Mouse (Mus musculus): ENCODE results near the gene Fiz1.

Gene Fiz1

DNA sequence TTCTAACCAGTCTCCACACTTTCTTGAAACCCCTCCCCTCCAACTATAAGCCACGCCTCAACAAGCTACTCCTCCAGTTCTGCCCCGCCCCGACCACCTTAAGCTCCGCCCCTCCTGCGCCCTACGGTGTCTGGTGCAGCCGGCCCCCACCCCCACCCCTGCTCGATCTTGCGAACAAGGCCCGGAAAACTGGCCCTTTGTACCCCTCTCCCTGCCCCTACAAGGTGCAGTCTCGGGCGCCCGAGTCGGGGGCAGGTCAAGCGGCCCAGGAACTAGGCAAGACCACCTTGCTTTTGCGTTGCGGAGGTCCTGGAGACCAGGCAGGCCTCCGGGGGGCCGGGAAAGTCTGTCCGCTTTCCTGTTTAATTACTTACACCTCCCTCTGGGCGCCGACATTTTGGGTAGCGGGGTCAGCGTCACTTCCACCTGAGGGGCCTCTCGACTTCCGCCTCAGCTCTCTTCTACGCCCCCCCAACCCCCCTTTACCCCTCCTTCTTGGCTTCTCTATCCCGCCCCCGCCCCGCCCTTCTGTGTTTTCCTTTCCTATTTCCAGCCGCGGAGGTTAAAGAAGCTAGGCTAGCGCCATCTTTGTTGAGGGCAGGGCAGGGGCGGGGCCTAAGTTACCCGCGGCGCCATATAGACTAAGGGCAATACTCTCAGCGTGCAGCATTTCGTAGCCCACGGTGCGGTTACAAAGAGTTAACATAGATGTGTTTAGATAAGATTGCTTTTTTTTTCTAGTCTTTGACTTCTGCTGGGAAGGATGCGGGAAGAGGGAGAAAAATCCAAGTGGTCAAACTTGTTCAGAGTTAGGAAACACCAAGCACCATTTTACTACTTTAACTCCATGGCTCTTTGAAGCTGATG lies at the start of gene Fiz1, which contains the start of gene Zfp524:
Gene Fiz1, minus strand, starts transcription at position 447 of the 867 bp plus-strand sequence.
Gene Zfp524, plus strand, starts transcription at position 165 of the 867 bp plus-strand sequence.
- DNase-seq (ENCODE audit: extremely low read depth, low read depth), result peak; percentile 87

DNA sequence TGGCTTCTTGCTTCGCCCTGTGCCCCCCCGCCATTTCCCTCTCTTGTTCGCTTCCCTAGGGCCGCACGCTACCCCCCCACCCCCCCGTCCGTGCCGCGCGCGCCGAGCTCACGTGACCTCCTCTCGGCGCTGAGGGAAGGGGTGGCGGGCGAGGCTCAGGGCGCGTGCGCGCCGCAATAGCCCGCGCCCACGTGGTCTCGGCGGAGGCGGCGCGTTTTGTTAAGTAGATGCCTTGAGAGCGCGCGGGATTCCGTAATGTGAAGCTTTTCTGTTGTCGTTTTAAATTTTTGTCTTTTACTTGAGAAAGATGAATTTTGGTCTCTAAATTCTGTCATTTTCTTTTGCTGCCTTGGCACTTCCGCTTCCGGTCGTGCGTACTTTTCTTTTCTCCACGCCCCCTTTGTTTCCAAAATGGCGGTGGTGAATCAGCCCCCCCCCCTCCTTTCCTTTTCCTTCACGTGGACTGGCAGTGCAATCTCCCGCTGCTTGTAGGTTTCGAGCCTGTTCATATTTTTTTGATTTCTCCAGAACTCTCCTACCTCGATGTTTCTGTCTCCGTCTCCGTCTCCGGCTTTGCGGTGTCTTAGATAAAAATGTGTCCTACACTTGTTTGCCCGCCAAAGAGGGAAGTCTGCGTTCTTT lies 48.0 kb upstream of the Fiz1 start:
- DNase-seq (ENCODE audit: extremely low read depth, low read depth), result peak; percentile 76

DNA sequence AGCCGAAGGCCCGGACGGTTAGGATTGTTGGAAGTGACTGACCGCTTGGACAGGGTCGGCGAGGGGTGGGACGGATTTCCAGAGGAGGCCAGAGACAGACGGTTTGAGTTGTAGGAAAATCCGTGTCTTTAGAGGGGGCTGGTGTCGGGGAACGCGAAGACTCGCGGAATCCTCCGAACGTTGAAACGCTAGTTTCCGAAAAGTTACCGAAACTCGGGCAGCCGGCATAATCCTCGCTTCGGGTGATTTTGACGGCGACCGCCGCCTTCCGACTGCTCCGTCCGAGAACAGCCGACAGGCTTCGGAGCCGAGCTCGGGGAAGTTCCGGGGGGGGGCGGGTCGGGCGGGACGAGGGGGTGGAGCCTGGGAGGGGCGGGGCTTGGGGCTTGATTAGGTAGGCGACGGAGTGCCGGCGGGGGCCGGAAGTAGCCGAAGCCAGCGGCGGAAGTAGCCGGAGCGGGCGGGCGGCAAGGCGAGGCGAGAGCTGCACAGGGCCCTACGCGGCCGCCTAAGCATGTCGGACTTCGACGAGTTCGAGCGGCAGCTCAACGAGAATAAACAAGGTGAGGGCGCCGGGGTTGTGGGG lies 47.4 kb upstream of the Fiz1 start, which contains the start of gene U2af2:
Gene U2af2, plus strand, starts transcription at position 370 of the 586 bp plus-strand sequence.
- no peak for DNase-seq (ENCODE audit: extremely low read depth, low read depth)

DNA sequence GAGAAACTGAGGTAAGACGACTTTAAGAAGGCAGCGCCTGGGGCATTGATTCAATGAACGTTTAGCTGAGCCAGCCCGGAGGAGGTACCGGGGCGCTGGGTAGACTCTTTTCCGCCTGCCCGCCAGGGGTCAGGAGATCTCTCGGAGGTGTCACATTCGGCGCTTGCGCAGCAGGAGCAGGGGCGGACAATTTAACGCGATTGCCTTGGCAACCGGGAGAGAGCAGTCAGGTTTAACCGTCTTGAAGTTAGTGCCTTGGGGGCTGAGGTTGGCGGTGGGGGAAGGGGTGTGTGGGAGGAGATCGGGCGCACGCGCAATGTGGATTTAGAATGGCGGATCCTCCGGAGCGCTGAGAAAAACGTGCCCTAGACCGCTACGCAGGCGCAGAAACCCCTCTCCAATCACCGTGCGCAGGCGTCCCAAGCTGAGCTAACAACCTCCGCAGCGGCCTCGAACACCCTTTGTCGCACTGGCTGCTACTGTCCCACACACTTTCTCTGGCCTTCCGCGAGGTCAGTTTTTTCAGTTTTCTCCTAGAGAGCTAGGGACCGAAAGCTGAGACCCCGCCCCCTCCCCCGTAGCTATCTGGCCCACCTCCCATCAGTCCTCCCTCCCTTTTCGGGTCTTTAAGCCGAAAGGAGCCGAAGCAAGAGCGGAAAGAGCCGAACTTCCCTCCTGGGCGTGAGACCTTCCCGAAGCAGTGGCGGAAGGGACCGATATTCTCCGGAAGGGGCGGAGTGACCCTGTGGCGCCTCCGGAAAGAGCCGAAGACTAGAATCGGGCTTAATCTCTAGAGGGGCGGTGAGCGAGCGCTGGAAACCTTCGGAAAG lies 46.7 kb upstream of the Fiz1 start:
- peak; percentile 91 for DNase-seq (ENCODE audit: extremely low read depth, low read depth)

DNA sequence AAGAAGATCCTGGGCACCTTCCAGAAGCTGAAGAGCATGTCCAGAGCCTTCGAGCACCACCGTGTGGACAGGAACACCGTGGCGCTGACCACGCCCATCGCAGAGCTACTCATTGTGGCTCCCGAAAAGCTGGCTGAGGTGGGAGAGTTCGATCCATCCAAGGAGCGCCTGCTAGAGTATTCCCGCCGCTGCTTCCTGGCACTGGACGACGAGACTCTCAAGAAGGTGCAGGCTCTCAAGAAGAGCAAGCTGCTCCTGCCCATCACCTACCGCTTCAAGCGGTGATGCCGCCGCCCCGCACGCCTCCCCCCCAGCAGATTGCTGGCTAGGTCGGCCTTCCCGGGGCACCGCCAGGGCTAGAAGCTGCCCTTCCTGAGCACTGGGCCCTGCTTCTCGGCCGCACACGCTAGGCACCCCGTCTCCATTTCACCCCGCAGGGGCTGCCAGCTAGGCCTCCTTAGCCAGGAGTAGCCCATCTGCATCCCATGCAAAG lies 45.8 kb upstream of the Fiz1 start:
- no peak for DNase-seq (ENCODE audit: extremely low read depth, low read depth)

DNA sequence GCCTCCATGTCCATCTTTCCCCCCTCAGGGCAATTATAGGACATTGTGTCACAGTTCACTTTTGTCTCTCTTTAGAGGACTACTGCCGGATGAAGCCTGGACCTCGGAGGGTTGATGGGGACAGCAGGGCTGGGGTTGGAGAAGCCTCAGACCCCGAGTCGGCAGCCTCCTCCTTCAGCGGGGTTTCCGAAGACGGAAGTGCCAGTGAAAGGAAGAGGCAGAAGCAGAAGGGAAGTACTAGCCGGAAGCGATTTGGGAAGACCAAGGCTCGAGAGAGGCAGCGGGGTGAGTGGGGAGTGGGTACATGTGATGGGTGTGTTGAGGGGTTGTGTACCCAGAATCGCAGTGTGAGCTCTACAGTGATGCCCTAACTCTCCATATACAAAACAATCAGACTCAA lies 44.9 kb upstream of the Fiz1 start:
- DNase-seq (ENCODE audit: extremely low read depth, low read depth), result no peak

DNA sequence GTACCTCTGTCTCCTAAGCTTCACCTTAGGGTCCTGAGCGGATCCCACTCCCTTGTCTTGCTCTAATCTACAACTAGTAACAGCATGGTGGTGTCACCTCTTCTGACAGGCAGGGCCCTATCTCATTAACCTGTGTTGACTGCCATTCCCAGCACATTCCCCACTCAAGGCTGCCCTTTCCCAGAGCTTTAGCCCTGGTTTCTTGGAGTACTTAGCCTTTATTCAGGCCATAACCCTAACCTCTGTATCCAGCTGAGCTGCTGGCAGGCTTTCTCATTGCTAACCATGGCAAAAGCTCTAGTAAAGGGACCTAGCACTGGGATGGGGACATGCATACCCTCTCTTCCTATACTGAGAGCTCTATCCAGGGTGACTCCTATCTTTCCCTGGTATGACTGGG lies 44.1 kb upstream of the Fiz1 start:
- DNase-seq (ENCODE audit: extremely low read depth, low read depth), result no peak

DNA sequence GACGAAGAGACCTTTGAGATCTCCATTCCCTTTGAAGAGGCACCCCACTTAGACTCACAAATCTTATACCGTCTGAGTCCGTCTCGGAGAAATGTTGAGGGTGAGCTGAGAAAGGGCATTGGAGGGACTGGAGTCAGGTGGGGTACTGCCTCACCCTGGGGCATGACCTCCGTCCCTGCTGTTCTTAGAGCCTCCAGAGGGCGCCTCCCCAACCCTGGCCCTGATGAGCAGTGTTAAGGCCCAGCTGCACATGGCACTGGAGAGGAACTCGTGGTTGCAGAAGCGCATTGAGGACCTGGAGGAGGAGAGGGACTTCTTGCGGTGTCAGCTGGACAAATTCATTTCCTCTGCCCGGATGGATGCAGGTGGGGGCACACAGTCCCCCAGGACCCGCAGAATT lies 43.3 kb upstream of the Fiz1 start:
- DNase-seq (ENCODE audit: extremely low read depth, low read depth), result no peak

DNA sequence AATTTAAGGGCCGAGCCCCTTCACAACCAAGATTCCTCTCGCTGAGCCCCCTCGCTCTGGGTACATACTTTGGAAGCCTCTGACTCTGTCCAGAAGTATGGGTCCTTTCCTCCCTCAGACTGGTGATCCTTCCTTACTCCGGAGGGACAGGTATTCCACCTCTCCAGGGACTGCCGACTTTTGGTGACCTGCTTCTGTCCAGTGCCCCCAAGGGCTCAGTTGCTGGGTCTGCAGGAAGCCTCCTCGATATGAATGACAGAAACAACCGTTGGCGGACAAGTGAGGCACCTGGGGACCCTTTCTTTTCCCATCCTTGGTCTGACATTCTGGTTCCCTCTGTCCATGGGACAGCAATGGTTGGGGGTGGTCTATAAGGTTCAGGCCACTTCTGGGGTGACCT lies 42.9 kb upstream of the Fiz1 start:
- no peak for DNase-seq (ENCODE audit: extremely low read depth, low read depth)

DNA sequence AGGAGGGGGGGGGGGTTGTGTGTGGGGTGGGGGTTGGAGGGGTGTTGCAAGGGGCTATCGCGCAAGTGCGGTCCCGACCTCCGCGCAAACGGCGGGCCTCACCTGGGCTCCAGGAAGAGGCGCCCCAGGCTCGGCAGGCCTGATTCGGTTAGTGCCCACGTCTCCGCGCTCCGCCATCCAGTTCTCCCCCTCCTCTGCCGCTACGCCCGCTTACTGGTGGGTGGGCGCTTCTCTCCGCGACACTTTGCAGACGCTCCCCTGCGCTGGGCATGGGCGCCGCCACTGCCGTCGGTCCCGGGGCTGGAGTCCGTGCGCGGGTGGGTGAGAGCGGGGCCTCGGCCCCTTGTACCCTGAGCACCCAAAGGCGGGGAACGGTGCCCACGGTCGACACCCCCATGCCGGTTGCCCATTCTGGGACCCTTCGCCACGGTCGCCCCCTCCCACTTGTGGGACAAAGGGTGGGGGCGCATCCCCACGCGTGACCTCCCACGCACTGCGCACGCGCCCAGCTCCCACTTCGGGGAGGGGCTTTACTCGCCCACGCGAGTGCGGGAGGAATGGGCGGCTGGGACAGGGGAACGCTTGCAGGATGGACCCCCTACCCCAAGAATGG lies 42.3 kb upstream of the Fiz1 start:
- DNase-seq (ENCODE audit: extremely low read depth, low read depth), result no peak

DNA sequence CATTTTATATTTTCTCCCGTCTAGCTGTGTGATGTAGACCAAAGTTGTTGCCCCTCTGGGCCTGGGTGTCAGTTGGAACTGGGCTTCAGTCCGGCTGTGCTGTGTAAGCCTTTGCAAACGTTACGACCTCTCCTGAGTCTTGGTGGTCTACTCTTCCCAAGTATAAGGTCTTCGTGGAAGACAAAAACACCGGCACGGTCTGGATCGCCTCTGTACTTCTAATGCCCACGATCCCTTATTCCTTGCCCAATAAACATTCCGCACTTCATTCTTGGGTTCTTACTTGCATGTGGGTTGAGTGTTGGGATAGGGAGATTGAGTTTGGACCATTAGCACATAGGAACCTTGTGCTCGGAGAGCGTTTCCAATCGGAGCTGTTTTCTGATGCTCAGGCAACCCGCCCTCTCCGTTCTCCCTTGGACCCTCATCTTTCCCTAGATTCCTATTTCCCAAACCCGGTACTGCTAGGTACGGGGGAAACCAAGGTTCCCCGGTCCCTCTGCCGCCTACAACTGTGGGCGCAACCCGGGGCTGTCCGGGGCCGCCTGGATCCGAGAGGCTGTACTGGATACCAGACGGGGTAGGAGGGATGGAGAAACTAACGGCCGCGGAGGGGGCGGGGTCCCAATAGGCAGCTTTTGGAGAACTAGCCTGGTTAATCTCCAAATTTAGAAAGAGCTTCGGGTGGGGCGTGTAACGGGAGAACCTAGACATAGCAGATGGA lies 39.1 kb upstream of the Fiz1 start:
- no peak for DNase-seq (ENCODE audit: extremely low read depth, low read depth)

DNA sequence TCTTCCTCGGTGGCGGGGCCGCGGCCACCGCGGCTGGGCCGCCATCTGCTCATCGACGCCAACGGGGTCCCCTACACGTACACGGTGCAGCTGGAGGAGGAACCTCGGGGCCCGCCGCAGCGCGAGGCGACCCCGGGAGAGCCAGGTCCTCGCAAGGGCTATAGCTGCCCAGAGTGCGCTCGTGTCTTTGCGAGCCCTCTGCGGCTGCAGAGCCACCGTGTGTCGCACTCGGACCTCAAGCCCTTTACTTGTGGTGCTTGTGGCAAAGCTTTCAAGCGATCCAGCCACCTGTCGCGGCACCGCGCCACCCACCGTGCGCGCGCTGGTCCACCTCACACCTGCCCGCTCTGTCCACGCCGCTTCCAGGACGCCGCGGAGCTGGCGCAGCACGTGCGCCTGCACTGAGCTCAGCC lies 38.4 kb upstream of the Fiz1 start:
- DNase-seq (ENCODE audit: extremely low read depth, low read depth), result no peak

DNA sequence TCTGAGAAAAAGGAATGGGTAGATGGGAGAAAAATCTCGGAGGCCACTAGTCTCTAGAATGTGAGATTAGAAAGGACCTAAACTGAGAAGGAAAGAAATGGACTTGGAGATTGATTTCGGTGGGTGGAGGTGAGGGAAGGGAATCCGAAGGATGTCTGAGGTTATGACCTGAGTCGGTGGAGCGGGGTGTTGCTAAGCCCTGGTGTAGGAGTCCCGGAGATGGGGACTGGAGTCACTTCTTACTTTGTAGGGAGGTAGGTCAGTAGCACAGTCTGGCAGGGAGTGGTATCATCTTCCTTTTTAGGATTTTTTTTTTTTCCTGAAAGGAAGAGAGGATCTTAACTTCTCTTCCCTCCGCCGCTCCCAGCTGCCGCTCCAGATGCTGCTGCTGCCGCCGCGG lies 37.9 kb upstream of the Fiz1 start:
- no peak for DNase-seq (ENCODE audit: extremely low read depth, low read depth)

DNA sequence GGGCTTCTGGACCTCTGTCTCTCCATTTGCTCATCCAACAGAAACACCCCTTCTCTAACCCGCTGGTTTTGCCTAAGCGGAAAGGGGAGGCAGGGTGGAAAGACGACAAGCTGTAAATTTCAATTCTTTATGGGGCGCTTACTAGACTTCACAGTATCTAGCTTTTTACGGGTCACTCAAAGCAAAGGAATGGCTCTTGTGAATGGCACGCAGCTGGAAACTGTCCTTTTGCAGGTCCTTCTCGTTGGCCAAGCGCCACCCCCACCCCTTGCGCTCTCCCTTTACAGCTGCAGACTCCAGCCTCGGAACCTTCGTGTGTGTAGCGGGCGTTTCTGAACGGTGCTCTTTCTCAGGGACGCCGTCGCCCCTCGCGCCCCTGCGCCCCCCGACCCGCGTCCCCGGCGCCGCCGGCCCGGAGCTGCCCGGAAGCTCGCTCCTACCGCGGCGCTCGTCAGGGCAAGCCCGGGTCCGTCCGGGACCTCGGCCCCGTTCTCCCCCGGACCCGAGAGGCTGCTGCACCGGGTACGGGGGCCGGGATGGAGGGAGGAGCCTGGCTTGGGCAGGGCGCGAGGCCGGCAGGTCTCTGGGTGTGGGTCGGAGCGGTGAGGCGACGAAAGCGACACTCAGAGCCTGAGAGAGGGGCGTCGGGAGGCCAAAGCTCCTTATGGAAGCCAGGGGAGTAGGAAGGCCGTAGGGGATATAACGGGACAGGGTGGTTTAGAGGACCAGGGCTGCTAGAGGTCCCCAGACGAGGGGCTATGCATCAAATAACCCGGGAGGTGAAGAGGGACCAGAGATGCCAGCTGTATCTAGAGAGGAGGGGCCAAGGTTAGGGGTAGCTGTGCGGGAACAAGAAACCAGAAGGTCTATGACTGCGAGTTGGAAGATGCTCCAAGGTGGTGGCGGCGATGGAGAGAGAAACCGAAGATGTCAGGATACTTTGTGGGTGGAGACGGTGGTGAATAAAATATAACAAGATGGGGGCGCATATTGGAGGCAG lies 37.0 kb upstream of the Fiz1 start, which contains the start of gene Zfp580:
Gene Zfp580, plus strand, starts transcription at position 346 of the 1,000 bp plus-strand sequence.
- no peak for DNase-seq (ENCODE audit: extremely low read depth, low read depth)

DNA sequence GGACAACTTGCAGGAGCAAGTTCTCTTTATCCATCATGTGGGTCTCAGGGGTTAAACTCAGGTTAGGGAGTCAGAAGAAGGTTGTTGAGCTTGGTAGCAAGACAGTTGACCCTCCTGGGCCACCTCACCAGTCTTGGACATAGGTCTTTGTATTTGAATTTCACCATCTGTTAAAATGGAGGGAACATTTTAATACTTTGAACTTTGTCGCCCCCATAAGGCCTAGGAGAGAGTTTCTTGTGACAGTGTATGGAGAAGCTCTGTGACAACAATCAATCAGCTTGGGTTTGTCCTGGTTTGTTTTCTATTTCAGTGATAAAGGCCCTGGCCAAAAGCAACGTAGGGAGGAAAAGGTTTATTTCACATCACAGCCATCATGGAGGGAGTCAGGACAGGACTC lies 32.8 kb upstream of the Fiz1 start:
- DNase-seq (ENCODE audit: extremely low read depth, low read depth), result no peak

DNA sequence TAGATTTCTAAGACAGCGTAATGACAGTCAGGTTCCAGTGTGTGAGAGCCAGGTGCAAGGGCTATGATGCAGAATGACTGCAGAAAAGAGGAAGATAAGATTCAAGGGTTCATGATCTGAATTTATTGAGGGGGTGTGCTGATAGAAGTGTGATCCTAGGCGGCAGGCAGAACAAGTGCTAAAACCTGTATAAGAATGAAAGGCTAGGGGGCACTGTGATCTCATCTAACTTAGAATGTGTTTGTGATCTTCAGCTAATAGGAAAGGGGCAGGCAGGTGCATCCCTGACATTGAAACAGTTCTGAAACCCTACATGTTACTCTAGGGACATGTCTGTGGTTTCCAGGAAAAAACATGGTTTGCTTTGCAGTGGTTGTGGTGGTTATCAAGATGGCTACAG lies 31.6 kb upstream of the Fiz1 start:
- no peak for DNase-seq (ENCODE audit: extremely low read depth, low read depth)

DNA sequence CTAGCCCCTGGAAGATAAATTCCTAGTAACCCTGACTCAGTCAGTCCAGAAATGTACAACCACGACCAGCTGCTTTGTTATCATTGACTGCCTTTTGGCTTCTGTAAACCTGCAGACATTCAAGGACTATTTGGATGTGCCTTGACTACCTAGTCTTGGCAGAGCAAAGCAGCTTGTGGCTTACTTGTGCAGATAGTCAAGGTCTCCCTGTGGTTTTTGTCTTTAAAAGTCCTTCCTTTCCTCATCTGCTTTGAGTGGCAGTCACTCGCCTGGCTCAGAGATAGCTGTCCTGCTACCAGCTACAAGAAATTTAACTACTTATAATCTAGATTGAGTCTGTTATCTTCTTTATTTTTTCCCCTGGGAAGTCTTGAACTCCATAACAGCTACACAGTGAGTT lies 30.5 kb upstream of the Fiz1 start:
- DNase-seq (ENCODE audit: extremely low read depth, low read depth), result no peak

DNA sequence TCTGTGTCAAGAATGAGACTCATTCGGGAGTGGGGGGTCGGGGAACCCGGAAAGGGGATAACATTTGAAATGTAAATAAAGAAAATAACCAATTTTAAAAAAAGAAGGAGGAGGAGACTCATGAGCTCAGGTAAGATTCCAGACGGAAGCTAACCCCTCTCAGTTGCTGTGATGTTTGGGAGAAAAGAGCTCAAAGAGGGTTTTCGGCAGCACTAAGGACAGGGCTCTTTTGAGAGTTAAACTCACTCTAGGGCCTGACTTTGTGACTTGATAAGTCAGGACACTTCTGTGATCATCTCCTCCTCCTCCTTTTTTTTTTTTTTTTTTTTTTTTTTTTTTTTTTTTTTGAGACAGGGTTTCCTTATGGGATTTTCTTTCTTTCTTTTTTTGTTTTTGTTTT lies 24.4 kb upstream of the Fiz1 start:
- no peak for DNase-seq (ENCODE audit: extremely low read depth, low read depth)
